Mouse (Mus musculus) midbrain, embryonic 11.5 days (tissue): Measurements from ENCODE around the gene Ndufaf3. TPM values are rescaled to one million over a fixed set of nuclear protein-coding genes. Genes with fewer than 3 reads are reported as not detected.

ENCODE experiments used
- ATAC-seq: fragments of 200-750 bp; cut with Nextera tagmentation; 2 replicates; pipeline ENCODE4 v1.8.0; 2017; ENCODE audit warnings: moderate TSS enrichment, moderate library complexity; ENCODE audit not compliant: low FRiP score
- DNase-seq: peaks from one replicate; pipeline ENCODE4 v3.0.0; 2015; ENCODE audit warnings: low spot score; ENCODE audit errors: missing footprints
- H3K27ac ChIP-seq: fragments of 300-500 bp; sonication (generic); 2 replicates; pipeline ENCODE4 v1.5.1; 2014; ENCODE audit warnings: low read depth, low read length
- H3K27me3 ChIP-seq: fragments of 300-500 bp; sonication (generic); 2 replicates; pipeline ENCODE4 v1.6.1; 2014; ENCODE audit warnings: mild to moderate bottlenecking, low read length, moderate library complexity, mixed read lengths; ENCODE audit not compliant: control insufficient read depth, insufficient read depth
- H3K36me3 ChIP-seq: fragments of 300-500 bp; sonication (generic); 2 replicates; pipeline ENCODE4 v1.6.1; 2014; ENCODE audit warnings: mild to moderate bottlenecking, low read length, moderate library complexity, mixed read lengths; ENCODE audit not compliant: control insufficient read depth, insufficient read depth
- H3K4me1 ChIP-seq: fragments of 300-500 bp; sonication (generic); 2 replicates; pipeline ENCODE4 v1.6.1; 2014; ENCODE audit warnings: low read length; ENCODE audit not compliant: control insufficient read depth, insufficient read depth
- H3K4me2 ChIP-seq: fragments of 300-500 bp; sonication (generic); 2 replicates; pipeline ENCODE4 v1.6.1; 2014; ENCODE audit warnings: mild to moderate bottlenecking, moderate library complexity
- H3K4me3 ChIP-seq: fragments of 300-500 bp; sonication (generic); 2 replicates; pipeline ENCODE4 v1.5.1; 2014; ENCODE audit warnings: low read depth, low read length
- H3K9ac ChIP-seq: fragments of 300-500 bp; sonication (generic); 2 replicates; pipeline ENCODE4 v1.6.1; 2014; ENCODE audit warnings: low read length
- H3K9me3 ChIP-seq: fragments of 300-500 bp; sonication (generic); 2 replicates; pipeline ENCODE4 v1.6.1; 2016; ENCODE audit warnings: low read length; ENCODE audit not compliant: control insufficient read depth
- WGBS: fragments of 180-500 bp; shearing (Covaris S2); extraction: QIAGEN DNeasy Blood & Tissue Kit; methylation state at CpG from one replicate; pipeline ENCODE4 v1.1.7; 2014; 5-methylcytosine and 5-hydroxymethylcytosine counted together
- polyA plus RNA-seq: library from polyadenylated mRNA; unstranded; fragments of >200 nt; fragmentation: Nextera tagmentation; extraction: Ambion mirVana; gene quantifications from 2 replicates; pipeline ENCODE4 v1.2.1, GENCODE M21; 2014

Ndufaf3 gene
- polyA plus RNA-seq, 1 experiment from 2014 or later, result 51.7 TPM

- H3K4me1 ChIP-seq, result peaks cover 32% of the 10 kb centered on the region
- H3K27me3 ChIP-seq, result no peaks in the 10 kb centered on the region
- H3K9me3 ChIP-seq, result no peaks in the 10 kb centered on the region
- no peak overlapping the region for H3K9ac ChIP-seq
- peaks cover 27% of the 10 kb centered on the region for H3K36me3 ChIP-seq
- DNase-seq, result no peak
- H3K27ac ChIP-seq, result no peak overlapping the region
- 79% methylated on average over 17 of the region's 17 CpGs for WGBS
- no peak for ATAC-seq
- peak overlapping the region; percentile 94 for H3K4me2 ChIP-seq
- no peak overlapping the region for H3K4me3 ChIP-seq
These were observed 1.3 kb upstream of the Ndufaf3 start for GRCm38 (mm10) chr9:108568511-108568921.

- Histone ChIP-seq H3K27ac (no peak overlapping the region), H3K9me3 (no peaks in the 10 kb centered on the region), H3K4me1 (peaks cover 32% of the 10 kb centered on the region), H3K4me2 (peak overlapping the region; percentile 94), H3K9ac (peak overlapping the region; percentile 76), H3K27me3 (no peaks in the 10 kb centered on the region), H3K36me3 (peaks cover 23% of the 10 kb centered on the region), H3K4me3 (peak overlapping the region; percentile 69)
- DNase-seq (no peak), ATAC-seq (no peak)
- 8% methylated on average over 18 of the region's 18 CpGs for WGBS
These were observed 741 bp upstream of the Ndufaf3 start for GRCm38 (mm10) chr9:108567931-108568419.

GRCm38 (mm10) chr9:108565881-108566814, 1.1 kb downstream of the Ndufaf3 start:
- peak overlapping the region; percentile 76 for H3K9ac ChIP-seq
- no peaks in the 10 kb centered on the region for H3K27me3 ChIP-seq
- ATAC-seq (no peak), DNase-seq (no peak)
- peak overlapping the region; percentile 94 for H3K4me2 ChIP-seq
- H3K4me3 ChIP-seq, result peak overlapping the region; percentile 69
- no peaks in the 10 kb centered on the region for H3K9me3 ChIP-seq
- H3K4me1 ChIP-seq, result peaks cover 37% of the 10 kb centered on the region
- H3K27ac ChIP-seq, result peak overlapping the region; percentile 85
- 11% methylated on average over 35 of the region's 35 CpGs for WGBS
- peaks cover 16% of the 10 kb centered on the region for H3K36me3 ChIP-seq

- ATAC-seq (no peak), DNase-seq (no peak)
- no peaks in the 10 kb centered on the region for H3K27me3 ChIP-seq
- no peak overlapping the region for H3K27ac ChIP-seq
- no peak overlapping the region for H3K9ac ChIP-seq
- H3K4me3 ChIP-seq, result no peak overlapping the region
- H3K4me1 ChIP-seq, result peaks cover 25% of the 10 kb centered on the region
- 84% methylated on average over 7 of the region's 7 CpGs for WGBS
- peaks cover 16% of the 10 kb centered on the region for H3K36me3 ChIP-seq
- no peaks in the 10 kb centered on the region for H3K9me3 ChIP-seq
- H3K4me2 ChIP-seq, result no peak overlapping the region
These were observed 3.1 kb downstream of the Ndufaf3 start for GRCm38 (mm10) chr9:108564131-108564530.

- Histone ChIP-seq H3K4me1 (peaks cover 25% of the 10 kb centered on the region), H3K36me3 (peaks cover 17% of the 10 kb centered on the region)
These were observed 3.6 kb downstream of the Ndufaf3 start for GRCm38 (mm10) chr9:108563671-108564070.

GRCm38 (mm10) chr9:108560227-108560841, 6.9 kb downstream of the Ndufaf3 start, which contains the start of gene Impdh2:
Gene Impdh2 (plus strand): TSS chr9:108560286.
- peak within 1 kb of the TSS; percentile 79 for H3K9ac ChIP-seq
- under 1% methylated on average over 52 of the region's 53 CpGs for WGBS
- H3K36me3 ChIP-seq, result peaks cover 30% of the 10 kb centered on the region
- peak within 1 kb of the TSS; percentile 55 for H3K4me3 ChIP-seq
- no peaks in the 10 kb centered on the region for H3K27me3 ChIP-seq
- peak; percentile 99 for ATAC-seq
- H3K4me2 ChIP-seq, result peak within 1 kb of the TSS; percentile 87
- peak within 1 kb of the TSS; percentile 20; the same call in 1 of the 2 replicates for H3K27ac ChIP-seq
- H3K9me3 ChIP-seq, result no peaks in the 10 kb centered on the region
- peak; percentile 100 for DNase-seq
- peaks cover 8% of the 10 kb centered on the region for H3K4me1 ChIP-seq

More at GRCm38 (mm10) chr9:108563671-108564070, 3.6 kb downstream of the Ndufaf3 start:
- no peak for DNase-seq
- H3K9ac ChIP-seq, result no peak overlapping the region
- WGBS, result 96% methylated on average over 8 of the region's 8 CpGs
- no peaks in the 10 kb centered on the region for H3K9me3 ChIP-seq
- H3K4me2 ChIP-seq, result no peak overlapping the region
- H3K4me3 ChIP-seq, result no peak overlapping the region
- no peak overlapping the region for H3K27ac ChIP-seq
- no peaks in the 10 kb centered on the region for H3K27me3 ChIP-seq
- no peak for ATAC-seq

GRCm38 (mm10) chr9:108559169-108559568, 8.1 kb downstream of the Ndufaf3 start:
- no peaks in the 10 kb centered on the region for H3K9me3 ChIP-seq
- no peak overlapping the region for H3K27ac ChIP-seq
- H3K9ac ChIP-seq, result no peak overlapping the region
- H3K4me1 ChIP-seq, result peaks cover 8% of the 10 kb centered on the region
- DNase-seq (no peak), ATAC-seq (no peak)
- H3K4me2 ChIP-seq, result no peak overlapping the region
- H3K4me3 ChIP-seq, result no peak overlapping the region
- peaks cover 26% of the 10 kb centered on the region for H3K36me3 ChIP-seq
- no peaks in the 10 kb centered on the region for H3K27me3 ChIP-seq
- WGBS, result 91% methylated on average over 4 of the region's 4 CpGs

- Histone ChIP-seq H3K4me1 (no peaks in the 10 kb centered on the region), H3K4me2 (no peak overlapping the region), H3K4me3 (no peak overlapping the region), H3K36me3 (peaks cover 30% of the 10 kb centered on the region), H3K9me3 (no peaks in the 10 kb centered on the region), H3K27ac (no peak overlapping the region), H3K9ac (no peak overlapping the region), H3K27me3 (no peaks in the 10 kb centered on the region)
- DNase-seq (no peak), ATAC-seq (no peak)
- WGBS, result 92% methylated on average over 1 of the region's 1 CpGs
These were observed 20.4 kb downstream of the Ndufaf3 start for GRCm38 (mm10) chr9:108546875-108547274.

GRCm38 (mm10) chr9:108545986-108546385, 21.2 kb downstream of the Ndufaf3 start:
- no peak overlapping the region for H3K27ac ChIP-seq
- 94% methylated on average over 3 of the region's 3 CpGs for WGBS
- no peak for ATAC-seq
- H3K4me1 ChIP-seq, result no peaks in the 10 kb centered on the region
- H3K27me3 ChIP-seq, result no peaks in the 10 kb centered on the region
- DNase-seq, result no peak
- H3K9ac ChIP-seq, result no peak overlapping the region
- no peaks in the 10 kb centered on the region for H3K9me3 ChIP-seq
- H3K4me3 ChIP-seq, result no peak overlapping the region
- H3K36me3 ChIP-seq, result peaks cover 38% of the 10 kb centered on the region
- H3K4me2 ChIP-seq, result no peak overlapping the region
